26 mouse cellular contexts compared by ENCODE assay signal in the genomic region with DNA sequence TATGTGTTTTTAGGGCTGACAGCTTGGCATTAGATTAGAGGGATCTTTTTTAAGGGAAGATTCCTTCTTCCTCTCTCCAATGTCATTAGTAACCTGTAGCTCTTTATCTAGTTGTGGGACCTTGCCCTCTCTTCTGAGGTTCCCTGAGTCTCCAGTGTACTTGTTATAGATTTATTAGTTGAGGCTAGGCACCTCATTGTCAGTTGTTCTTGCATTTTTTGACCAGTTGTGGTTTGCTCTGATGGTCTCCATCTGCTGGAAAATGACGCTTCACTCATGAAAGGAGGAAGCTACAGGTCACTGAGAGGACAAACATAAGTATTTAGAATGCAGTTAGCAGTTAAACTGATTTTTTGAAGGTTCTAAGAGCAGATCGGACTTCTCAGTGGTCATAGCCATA. TPM values are rescaled to one million over a fixed set of nuclear protein-coding genes. Genes with fewer than 3 reads are reported as not detected.
"Had no signal": no experiment of that assay in that cellular context is flagged by ENCODE, and none has a peak within 500 bp of the region (broad histone marks: within the 10 kb centered on the region; RNA-seq: fewer than 3 reads in every experiment).

A gene (plus strand): TSS at position 348 of the 400 bp plus-strand sequence.

- H3K36me3 ChIP-seq: hindbrain, embryonic 15.5 days; limb, embryonic 10.5 days; limb, embryonic 13.5 days; liver, embryonic 12.5 days; liver, embryonic 15.5 days; midbrain, embryonic 10.5 days; midbrain, embryonic 13.5 days; neural tube, embryonic 13.5 days; stomach, embryonic 15.5 days had no signal

- DNase-seq: layer of hippocampus, adult 9-11 months; liver; lung, adult 2 months; lung, postnatal 36 days; retina, postnatal 1 day; right cerebral cortex, postnatal 25 days; spleen, adult 18-20 months; thymus, adult 2 months; thymus, postnatal 14 days; thymus, postnatal 4 days had no signal

- H3K4me2 ChIP-seq: hindbrain, embryonic 15.5 days; limb, embryonic 13.5 days; liver, embryonic 12.5 days; liver, embryonic 15.5 days; midbrain, embryonic 13.5 days; neural tube, embryonic 13.5 days; stomach, embryonic 15.5 days had no signal

- H3K4me3 ChIP-seq: hindbrain, embryonic 15.5 days; layer of hippocampus, adult 2 months; limb, embryonic 10.5 days; limb, embryonic 13.5 days; liver, embryonic 12.5 days; liver, embryonic 15.5 days; megakaryocyte, embryonic 14.5 days; midbrain, embryonic 10.5 days; midbrain, embryonic 13.5 days; myocyte; neural tube, embryonic 13.5 days; stomach, embryonic 15.5 days had no signal

- H3K9ac ChIP-seq: hindbrain, embryonic 15.5 days; limb, embryonic 13.5 days; liver, embryonic 12.5 days; liver, embryonic 15.5 days; midbrain, embryonic 13.5 days; neural tube, embryonic 13.5 days; stomach, embryonic 15.5 days had no signal

- H3K27ac ChIP-seq: hindbrain, embryonic 15.5 days; layer of hippocampus, adult 2 months; limb, embryonic 10.5 days; limb, embryonic 13.5 days; liver, embryonic 12.5 days; liver, embryonic 15.5 days; midbrain, embryonic 10.5 days; midbrain, embryonic 13.5 days; neural tube, embryonic 13.5 days; stomach, embryonic 15.5 days had no signal

- H3K27me3 ChIP-seq: hindbrain, embryonic 15.5 days; limb, embryonic 13.5 days; liver, embryonic 12.5 days; liver, embryonic 15.5 days; megakaryocyte, embryonic 14.5 days; midbrain, embryonic 13.5 days; neural tube, embryonic 13.5 days; stomach, embryonic 15.5 days had no signal

- H3K9me3 ChIP-seq: hindbrain, embryonic 15.5 days; limb, embryonic 10.5 days; limb, embryonic 13.5 days; liver, embryonic 12.5 days; liver, embryonic 15.5 days; midbrain, embryonic 10.5 days; midbrain, embryonic 13.5 days; neural tube, embryonic 13.5 days; stomach, embryonic 15.5 days had no signal

- ATAC-seq: intestine, postnatal 0 days; liver, embryonic 12.5 days; midbrain, embryonic 13.5 days; midbrain, embryonic 16.5 days had no signal

- H3K4me1 ChIP-seq: limb, embryonic 13.5 days; liver, embryonic 12.5 days; liver, embryonic 15.5 days; megakaryocyte, embryonic 14.5 days; midbrain, embryonic 10.5 days; midbrain, embryonic 13.5 days; stomach, embryonic 15.5 days had no signal

RNA-seq across cellular contexts. Expression of the gene that starts here (rescaled TPM):
- polyA plus RNA-seq: hindbrain, embryonic 15.5 days; intestine, embryonic 14.5 days; intestine, postnatal 0 days; large intestine, adult 2 months; limb, embryonic 10.5 days; limb, embryonic 13.5 days; liver, embryonic 12.5 days; liver, embryonic 15.5 days; lung, adult 2 months; midbrain, embryonic 13.5 days; midbrain, embryonic 16.5 days; myocyte; neural tube, embryonic 13.5 days; stomach, embryonic 15.5 days; thymus, adult 2 months had no signal
